Mouse (Mus musculus): ENCODE results near the gene Fhad1.

Fhad1 gene

GRCm38 (mm10) chr4:141859351-141859750 lies 155.5 kb downstream of the Fhad1 start:
- DNase-seq = no peak

GRCm38 (mm10) chr4:141858501-141858900 lies 156.4 kb downstream of the Fhad1 start:
- peak; percentile 42 for DNase-seq

GRCm38 (mm10) chr4:141857422-141857930 lies 157.4 kb downstream of the Fhad1 start:
- DNase-seq = peak; percentile 85

- DNase-seq = peak; percentile 77
These were observed 161.4 kb downstream of the Fhad1 start for GRCm38 (mm10) chr4:141853437-141853836.

- no peak for DNase-seq
These were observed 168.9 kb downstream of the Fhad1 start, which contains the start of gene Ctrc for GRCm38 (mm10) chr4:141845999-141846398. Ctrc (minus strand) TSS chr4:141846359.

All from lung, postnatal 14 days (tissue).